Mouse (Mus musculus): ENCODE results near the gene Acp5. TPM values are rescaled to one million over a fixed set of nuclear protein-coding genes. Genes with fewer than 3 reads are reported as not detected.
A peak's percentile ranks its signal among the peaks of the same experiment; 100 is the strongest.

The Acp5 gene
- polyA plus RNA-seq, 1 experiment from 2014 or later, result 10.8 TPM

- H3K27me3 ChIP-seq (ENCODE audit: control insufficient read depth, insufficient read depth, low read length), result no peaks in the 10 kb centered on the region
- WGBS, result 78% methylated on average over 7 of the region's 7 CpGs
- no peak overlapping the region for H3K27ac ChIP-seq (ENCODE audit: low read length)
- ATAC-seq (ENCODE audit: insufficient number of reproducible peaks, insufficient read depth, low FRiP score, low read depth), result no peak
- H3K9me3 ChIP-seq (ENCODE audit: control insufficient read depth, low read depth, low read length), result no peaks in the 10 kb centered on the region
- no peaks in the 10 kb centered on the region for H3K36me3 ChIP-seq (ENCODE audit: control insufficient read depth, insufficient read depth, low read length)
- no peak overlapping the region for H3K4me2 ChIP-seq (replicated peaks; ENCODE audit: low read depth, low read length)
- no peak overlapping the region for H3K4me3 ChIP-seq (ENCODE audit: low read depth, low read length)
- H3K9ac ChIP-seq (replicated peaks; ENCODE audit: low read depth, low read length), result no peak overlapping the region
- H3K4me1 ChIP-seq (ENCODE audit: control insufficient read depth, insufficient read depth, low read length), result peaks cover 2% of the 10 kb centered on the region; the same call in 1 of the 2 replicates
Measured at GRCm38 (mm10) chr9:22134246-22134890, 1.1 kb downstream of the Acp5 start.

- H3K4me3 ChIP-seq (ENCODE audit: low read depth, low read length), result peak overlapping the region; percentile 33
- peak overlapping the region; percentile 72 for H3K4me2 ChIP-seq (replicated peaks; ENCODE audit: low read depth, low read length)
- no peaks in the 10 kb centered on the region for H3K27me3 ChIP-seq (ENCODE audit: control insufficient read depth, insufficient read depth, low read length)
- no peaks in the 10 kb centered on the region for H3K36me3 ChIP-seq (ENCODE audit: control insufficient read depth, insufficient read depth, low read length)
- no peak overlapping the region for H3K27ac ChIP-seq (ENCODE audit: low read length)
- H3K9me3 ChIP-seq (ENCODE audit: control insufficient read depth, low read depth, low read length), result no peaks in the 10 kb centered on the region
- H3K9ac ChIP-seq (replicated peaks; ENCODE audit: low read depth, low read length), result peak overlapping the region; percentile 39; the same call in 1 of the 2 replicates
- 24% methylated on average over 11 of the region's 11 CpGs for WGBS
- ATAC-seq (ENCODE audit: insufficient number of reproducible peaks, insufficient read depth, low FRiP score, low read depth), result 0 out of 2 replicates have a peak, but pooled peaks have one; percentile 10
- peaks cover 2% of the 10 kb centered on the region; the same call in 1 of the 2 replicates for H3K4me1 ChIP-seq (ENCODE audit: control insufficient read depth, insufficient read depth, low read length)
Measured at GRCm38 (mm10) chr9:22132220-22132619, 3.3 kb downstream of the Acp5 start.

- peak overlapping the region; percentile 33 for H3K4me3 ChIP-seq (ENCODE audit: low read depth, low read length)
- H3K4me1 ChIP-seq (ENCODE audit: control insufficient read depth, insufficient read depth, low read length), result peaks cover 2% of the 10 kb centered on the region; the same call in 1 of the 2 replicates
- ATAC-seq (ENCODE audit: insufficient number of reproducible peaks, insufficient read depth, low FRiP score, low read depth), result peak; percentile 73
- H3K36me3 ChIP-seq (ENCODE audit: control insufficient read depth, insufficient read depth, low read length), result no peaks in the 10 kb centered on the region
- no peaks in the 10 kb centered on the region for H3K27me3 ChIP-seq (ENCODE audit: control insufficient read depth, insufficient read depth, low read length)
- WGBS, result 1% methylated on average over 35 of the region's 35 CpGs
- peak overlapping the region; percentile 39 for H3K9ac ChIP-seq (replicated peaks; ENCODE audit: low read depth, low read length)
- H3K27ac ChIP-seq (ENCODE audit: low read length), result no peak overlapping the region
- no peaks in the 10 kb centered on the region for H3K9me3 ChIP-seq (ENCODE audit: control insufficient read depth, low read depth, low read length)
- H3K4me2 ChIP-seq (replicated peaks; ENCODE audit: low read depth, low read length), result peak overlapping the region; percentile 72
Measured at GRCm38 (mm10) chr9:22131226-22131981, 4.1 kb downstream of the Acp5 start.

- Histone ChIP-seq H3K27me3 (ENCODE audit: control insufficient read depth, insufficient read depth, low read length) (no peaks in the 10 kb centered on the region), H3K9ac (replicated peaks; ENCODE audit: low read depth, low read length) (no peak overlapping the region), H3K4me2 (replicated peaks; ENCODE audit: low read depth, low read length) (no peak overlapping the region), H3K36me3 (ENCODE audit: control insufficient read depth, insufficient read depth, low read length) (no peaks in the 10 kb centered on the region), H3K27ac (ENCODE audit: low read length) (no peak overlapping the region), H3K9me3 (ENCODE audit: control insufficient read depth, low read depth, low read length) (no peaks in the 10 kb centered on the region), H3K4me1 (ENCODE audit: control insufficient read depth, insufficient read depth, low read length) (no peaks in the 10 kb centered on the region), H3K4me3 (ENCODE audit: low read depth, low read length) (no peak overlapping the region)
- WGBS, result 88% methylated on average over 15 of the region's 15 CpGs
- no peak for ATAC-seq (ENCODE audit: insufficient number of reproducible peaks, insufficient read depth, low FRiP score, low read depth)
Measured at GRCm38 (mm10) chr9:22125246-22126027, 10.1 kb downstream of the Acp5 start.

GRCm38 (mm10) chr9:22124169-22124568, 11.3 kb downstream of the Acp5 start:
- Histone ChIP-seq H3K9ac (replicated peaks; ENCODE audit: low read depth, low read length) (no peak overlapping the region), H3K27me3 (ENCODE audit: control insufficient read depth, insufficient read depth, low read length) (no peaks in the 10 kb centered on the region), H3K4me3 (ENCODE audit: low read depth, low read length) (no peak overlapping the region), H3K4me1 (ENCODE audit: control insufficient read depth, insufficient read depth, low read length) (no peaks in the 10 kb centered on the region), H3K4me2 (replicated peaks; ENCODE audit: low read depth, low read length) (no peak overlapping the region), H3K9me3 (ENCODE audit: control insufficient read depth, low read depth, low read length) (no peaks in the 10 kb centered on the region), H3K27ac (ENCODE audit: low read length) (no peak overlapping the region), H3K36me3 (ENCODE audit: control insufficient read depth, insufficient read depth, low read length) (no peaks in the 10 kb centered on the region)
- 85% methylated on average over 3 of the region's 3 CpGs for WGBS
- ATAC-seq (ENCODE audit: insufficient number of reproducible peaks, insufficient read depth, low FRiP score, low read depth), result no peak

- no peaks in the 10 kb centered on the region for H3K9me3 ChIP-seq (ENCODE audit: control insufficient read depth, low read depth, low read length)
- no peak overlapping the region for H3K9ac ChIP-seq (replicated peaks; ENCODE audit: low read depth, low read length)
- no peak overlapping the region for H3K4me2 ChIP-seq (replicated peaks; ENCODE audit: low read depth, low read length)
- WGBS, result 75% methylated on average over 7 of the region's 7 CpGs
- H3K4me3 ChIP-seq (ENCODE audit: low read depth, low read length), result no peak overlapping the region
- no peaks in the 10 kb centered on the region for H3K4me1 ChIP-seq (ENCODE audit: control insufficient read depth, insufficient read depth, low read length)
- no peaks in the 10 kb centered on the region for H3K27me3 ChIP-seq (ENCODE audit: control insufficient read depth, insufficient read depth, low read length)
- no peak for ATAC-seq (ENCODE audit: insufficient number of reproducible peaks, insufficient read depth, low FRiP score, low read depth)
- H3K36me3 ChIP-seq (ENCODE audit: control insufficient read depth, insufficient read depth, low read length), result no peaks in the 10 kb centered on the region
- H3K27ac ChIP-seq (ENCODE audit: low read length), result no peak overlapping the region
Measured at GRCm38 (mm10) chr9:22123069-22123609, 12.4 kb downstream of the Acp5 start.

GRCm38 (mm10) chr9:22122005-22122404, 13.5 kb downstream of the Acp5 start:
- Histone ChIP-seq H3K36me3 (ENCODE audit: control insufficient read depth, insufficient read depth, low read length) (no peaks in the 10 kb centered on the region), H3K27me3 (ENCODE audit: control insufficient read depth, insufficient read depth, low read length) (no peaks in the 10 kb centered on the region), H3K27ac (ENCODE audit: low read length) (no peak overlapping the region), H3K9ac (replicated peaks; ENCODE audit: low read depth, low read length) (no peak overlapping the region), H3K4me3 (ENCODE audit: low read depth, low read length) (no peak overlapping the region), H3K4me2 (replicated peaks; ENCODE audit: low read depth, low read length) (no peak overlapping the region), H3K9me3 (ENCODE audit: control insufficient read depth, low read depth, low read length) (no peaks in the 10 kb centered on the region), H3K4me1 (ENCODE audit: control insufficient read depth, insufficient read depth, low read length) (0 out of 2 replicates have a peak, but pooled peaks cover 3% of the 10 kb centered on the region)
- 80% methylated on average over 3 of the region's 3 CpGs for WGBS
- ATAC-seq (ENCODE audit: insufficient number of reproducible peaks, insufficient read depth, low FRiP score, low read depth), result no peak

GRCm38 (mm10) chr9:22121545-22121944, 14.0 kb downstream of the Acp5 start:
- Histone ChIP-seq H3K9me3 (ENCODE audit: control insufficient read depth, low read depth, low read length) (no peaks in the 10 kb centered on the region), H3K4me3 (ENCODE audit: low read depth, low read length) (no peak overlapping the region), H3K4me2 (replicated peaks; ENCODE audit: low read depth, low read length) (no peak overlapping the region), H3K36me3 (ENCODE audit: control insufficient read depth, insufficient read depth, low read length) (no peaks in the 10 kb centered on the region), H3K9ac (replicated peaks; ENCODE audit: low read depth, low read length) (no peak overlapping the region), H3K27me3 (ENCODE audit: control insufficient read depth, insufficient read depth, low read length) (no peaks in the 10 kb centered on the region), H3K27ac (ENCODE audit: low read length) (no peak overlapping the region), H3K4me1 (ENCODE audit: control insufficient read depth, insufficient read depth, low read length) (0 out of 2 replicates have a peak, but pooled peaks cover 3% of the 10 kb centered on the region)
- no peak for ATAC-seq (ENCODE audit: insufficient number of reproducible peaks, insufficient read depth, low FRiP score, low read depth)

Data from stomach, embryonic 14.5 days (tissue).